Mouse (Mus musculus): ENCODE measurements around the gene Eif4enif1.

DNA sequence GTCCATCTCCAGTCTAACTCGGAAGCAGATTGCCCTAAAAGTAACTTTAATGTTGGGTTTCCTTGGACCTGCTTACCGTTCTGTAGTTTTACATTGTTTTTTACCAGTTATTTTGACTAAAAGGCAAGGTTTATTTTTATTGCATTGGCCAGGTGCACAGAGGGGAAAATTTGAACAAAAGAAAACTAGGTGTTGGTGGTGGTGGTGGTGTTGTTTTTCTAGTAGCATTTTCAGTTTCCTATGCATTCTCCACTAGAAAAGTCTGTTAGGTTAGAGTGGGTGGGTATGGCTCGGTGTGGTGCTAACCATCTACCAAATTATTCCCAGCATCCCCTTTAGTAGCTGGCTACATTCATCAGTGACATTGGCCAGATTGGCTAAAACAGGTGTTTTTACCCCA lies 4.6 kb downstream of the Eif4enif1 start:
- no peak for TF ChIP-seq CTCF (IDR thresholded peaks at IDR 0.05; ENCODE audit: low read depth, low read length)
- TF ChIP-seq GATA1 (IDR thresholded peaks at IDR 0.05; ENCODE audit: borderline replicate concordance, low read length), result no peak

Measured in G1E (cell line).